Mouse (Mus musculus): ENCODE measurements around the gene Hoxd11. TPM values are rescaled to one million over a fixed set of nuclear protein-coding genes. Genes with fewer than 3 reads are reported as not detected.

Hoxd11 gene
- polyA plus RNA-seq, 1 experiment from 2014 or later: not detected

GRCm38 (mm10) chr2:74735851-74736687 is 56.7 kb downstream of the Hoxd11 start:
- Histone ChIP-seq H3K27me3 (peaks cover 100% of the 10 kb centered on the region), H3K9me3 (replicated peaks) (no peaks in the 10 kb centered on the region), H3K9ac (no peak overlapping the region), H3K27ac (no peak overlapping the region), H3K4me1 (peaks cover 4% of the 10 kb centered on the region), H3K36me3 (ENCODE audit: poor library complexity, severe bottlenecking) (no peaks in the 10 kb centered on the region), H3K4me2 (no peak overlapping the region), H3K4me3 (0 out of 2 replicates have a peak overlapping the region, but pooled peaks have one; percentile 7)
- ATAC-seq: no peak
- WGBS: under 1% methylated on average over 42 of the region's 42 CpGs

MicroRNA genes within 50 kb of the gene (microRNA counts, 519-probe panel; counts per million panel counts)
- microRNA mmu-miR-10b: 177 counts per million, percentile 53 among the panel's probes with 10 or more counts

Small RNA genes lying within 50 kb of the gene (microRNA-seq; reads per million reads assigned to microRNA genes)
- not detected for gene Gm44463
- gene Mir10b: 97.7 reads per million, percentile 50 among the genes with 10 or more reads in this experiment

Other genes starting within 250 kb of the Hoxd11 start
- gene Lnpk, start 100.1 kb upstream of the Hoxd11 start, polyA plus RNA-seq (2015; fragmentation: Nextera tagmentation; extraction: Ambion mirVana): 50.3 and 54.0 TPM in 2 replicates
- not detected in 2 replicates for gene Evx2, start 20.0 kb upstream of the Hoxd11 start, polyA plus RNA-seq (2015; fragmentation: Nextera tagmentation; extraction: Ambion mirVana)
- not detected in 2 replicates for gene Hoxd13, start 11.2 kb upstream of the Hoxd11 start, polyA plus RNA-seq (2015; fragmentation: Nextera tagmentation; extraction: Ambion mirVana)
- gene Hoxd12, start 4.5 kb upstream of the Hoxd11 start, polyA plus RNA-seq (2015; fragmentation: Nextera tagmentation; extraction: Ambion mirVana): not detected in 2 replicates
- gene Hoxd10, start 12.4 kb downstream of the Hoxd11 start, polyA plus RNA-seq (2015; fragmentation: Nextera tagmentation; extraction: Ambion mirVana): not detected in 2 replicates
- gene Hoxd9, start 18.2 kb downstream of the Hoxd11 start, polyA plus RNA-seq (2015; fragmentation: Nextera tagmentation; extraction: Ambion mirVana): not detected in 2 replicates
- gene Hoxd8, start 25.1 kb downstream of the Hoxd11 start, polyA plus RNA-seq (2015; fragmentation: Nextera tagmentation; extraction: Ambion mirVana): not detected in 2 replicates
- gene Hoxd3, start 32.4 kb downstream of the Hoxd11 start, polyA plus RNA-seq (2015; fragmentation: Nextera tagmentation; extraction: Ambion mirVana): not detected in 2 replicates
- gene Hoxd4, start 32.4 kb downstream of the Hoxd11 start, polyA plus RNA-seq (2015; fragmentation: Nextera tagmentation; extraction: Ambion mirVana): not detected in 2 replicates
- gene Gm28230, start 47.2 kb downstream of the Hoxd11 start, polyA plus RNA-seq (2015; fragmentation: Nextera tagmentation; extraction: Ambion mirVana): not detected in 2 replicates
- gene Hoxd1, start 83.4 kb downstream of the Hoxd11 start, polyA plus RNA-seq (2015; fragmentation: Nextera tagmentation; extraction: Ambion mirVana): not detected in 2 replicates
- 116 and 136 TPM in 2 replicates for gene Mtx2, start 146.2 kb downstream of the Hoxd11 start, polyA plus RNA-seq (2015; fragmentation: Nextera tagmentation; extraction: Ambion mirVana)

All from forebrain, embryonic 13.5 days (tissue).